Mouse (Mus musculus): ENCODE results near the gene Asb4.

DNA sequence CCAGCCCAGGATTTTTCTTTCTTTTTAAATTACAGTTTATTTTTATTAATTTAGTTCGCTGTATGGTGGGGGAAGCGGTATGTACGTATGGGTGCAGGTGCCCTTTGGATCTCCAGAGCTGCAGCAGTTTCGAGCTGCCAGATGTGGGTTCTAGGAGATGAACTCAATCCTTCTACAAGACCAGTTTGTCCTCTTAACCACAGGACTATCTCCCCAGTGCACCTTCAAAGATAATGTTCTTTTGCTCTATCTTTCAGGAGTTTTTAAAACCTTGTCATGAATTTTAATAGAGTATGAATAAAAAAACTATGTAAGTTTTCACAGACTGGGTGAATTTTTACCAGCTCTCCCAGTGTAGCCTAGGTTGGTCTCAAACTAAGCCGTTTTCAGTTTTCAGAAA, 22.8 kb upstream of the Asb4 start:
- no peak for TF ChIP-seq EP300 (IDR thresholded peaks at IDR 0.05; ENCODE audit: low read length)
- TF ChIP-seq CTCF (conservative IDR thresholded peaks at IDR 0.05 in 1 of 2, IDR thresholded peaks at IDR 0.05 in 1 of 2; ENCODE audit: low read depth in 2 of 2, low read length in 2 of 2), result no peak
- no peak for TF ChIP-seq NRF1 (IDR thresholded peaks at IDR 0.05; ENCODE audit: low read depth, low read length)
- TF ChIP-seq MEF2A (IDR thresholded peaks at IDR 0.05; ENCODE audit: borderline replicate concordance, low read depth, low read length), result no peak
- no peak for TF ChIP-seq USF1 (IDR thresholded peaks at IDR 0.05; ENCODE audit: low read depth, low read length)
- TF ChIP-seq CHD1 (IDR thresholded peaks at IDR 0.05; ENCODE audit: low read depth, low read length), result no peak
- no peak for TF ChIP-seq USF2 (conservative IDR thresholded peaks at IDR 0.05; ENCODE audit: low read depth, low read length)
- TF ChIP-seq POLR2A (IDR thresholded peaks at IDR 0.05; ENCODE audit: low read depth, low read length), result no peak
- no peak for TF ChIP-seq ETS1 (conservative IDR thresholded peaks at IDR 0.05; ENCODE audit: low read depth, low read length)
- TF ChIP-seq POLR2AphosphoS2 (IDR thresholded peaks at IDR 0.05; ENCODE audit: low read depth, low read length), result no peak

Data from CH12.LX (cell line).